Mouse (Mus musculus): ENCODE data around the gene Gm10181. TPM values are rescaled to one million over a fixed set of nuclear protein-coding genes. Genes with fewer than 3 reads are reported as not detected.
"Not testable (repeated sequence)": the region's sequence is repeated elsewhere in the genome, so short reads cannot be mapped to it uniquely, and the experiment has no call there.

Gene Gm10181
- total RNA-seq, 2 experiments from 2014 or later: not detected

GRCm38 (mm10) chr9:25090853-25091252 lies 1.6 kb downstream of the Gm10181 start:
- intact Hi-C loops (cut with DNase I): no loop called here
- DNase-seq (ENCODE audit: extremely low spot score in 1 of 2, low spot score in 2 of 2): no peak
- H3K27ac ChIP-seq: no peak overlapping the region
- no peak for TF ChIP-seq CTCF (IDR thresholded peaks at IDR 0.05)
- H3K4me3 ChIP-seq: no peak overlapping the region

DNA sequence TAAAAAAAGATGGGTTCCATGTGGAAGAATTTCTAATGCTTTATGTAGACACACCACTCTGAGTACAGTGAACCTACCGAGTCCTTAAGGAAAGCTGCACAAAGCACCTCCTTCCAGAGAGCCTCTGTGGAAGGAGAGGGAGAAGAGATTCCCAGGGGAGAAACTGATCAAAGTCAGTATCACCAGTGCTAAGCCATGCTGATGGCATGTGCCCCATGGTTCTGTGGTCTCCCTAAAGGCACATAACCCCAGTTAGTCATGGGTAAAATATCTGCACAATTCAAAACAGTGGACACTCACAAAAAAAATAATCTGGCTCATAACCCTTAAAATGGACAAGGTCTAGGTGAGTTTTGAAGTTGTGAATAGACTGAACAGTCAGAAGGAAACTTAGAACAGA lies 13.7 kb downstream of the Gm10181 start:
- TF ChIP-seq CTCF (IDR thresholded peaks at IDR 0.05): no peak
- no peak for DNase-seq (ENCODE audit: extremely low spot score in 1 of 2, low spot score in 2 of 2)
- Histone ChIP-seq H3K4me3 (no peak overlapping the region), H3K27ac (no peak overlapping the region)
- intact Hi-C loops (cut with DNase I): loop anchor here (5.0 kb wide), 1 partner anchor 61 kb away; no protein-coding TSS in a partner anchor

DNA sequence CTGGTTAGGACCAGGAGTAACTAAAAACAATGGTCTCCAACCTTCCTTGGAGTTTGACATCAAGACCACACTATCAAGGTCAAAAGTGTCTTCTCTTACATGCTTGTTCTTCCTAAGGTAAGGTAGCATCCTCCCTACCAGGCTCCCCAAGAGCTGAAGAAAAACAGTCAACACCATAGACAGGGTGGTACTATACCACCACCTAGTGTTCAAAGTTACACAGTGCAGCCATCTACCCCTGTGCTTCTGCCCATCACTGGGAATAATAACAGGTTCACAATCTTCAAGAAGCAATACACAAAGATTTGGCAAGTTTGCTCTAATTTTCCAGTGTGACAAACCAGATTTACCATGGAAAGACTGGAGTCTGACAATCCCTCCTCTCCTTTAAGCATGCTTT lies 15.4 kb downstream of the Gm10181 start:
- H3K27ac ChIP-seq: no peak overlapping the region
- H3K4me3 ChIP-seq: no peak overlapping the region
- TF ChIP-seq CTCF (IDR thresholded peaks at IDR 0.05): peak; percentile 96
- intact Hi-C loops (cut with DNase I): loop anchor here (2.0 to 5.0 kb wide), 2 partner anchors 62 to 404 kb away; no protein-coding TSS in a partner anchor
- DNase-seq (ENCODE audit: extremely low spot score in 1 of 2, low spot score in 2 of 2): peak; percentile 41 to 59

GRCm38 (mm10) chr9:25123590-25123989 lies 34.4 kb downstream of the Gm10181 start:
- H3K27ac ChIP-seq; intact Hi-C loops (cut with DNase I); H3K4me3 ChIP-seq; DNase-seq (ENCODE audit: extremely low spot score in 1 of 2, low spot score in 2 of 2): not testable (repeated sequence)

DNA sequence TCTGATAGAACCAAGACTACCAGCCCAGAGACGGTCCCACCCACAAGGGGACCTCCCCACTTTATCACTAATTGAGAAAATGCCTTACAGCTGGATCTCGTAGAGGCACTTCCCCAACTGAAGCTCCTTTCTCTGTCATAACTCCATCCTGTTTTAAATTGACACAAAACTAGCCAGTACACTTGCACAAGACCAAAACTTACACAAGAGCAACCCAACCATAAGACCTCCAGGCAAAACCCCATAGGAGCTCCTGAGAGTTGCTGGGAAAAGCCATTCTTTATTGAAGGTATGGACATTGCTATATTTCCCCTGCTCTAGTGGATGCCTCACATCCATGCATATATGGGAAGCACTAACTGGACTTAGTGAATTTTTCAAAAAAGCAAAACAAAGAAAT lies 34.8 kb downstream of the Gm10181 start:
- DNase-seq (ENCODE audit: extremely low spot score in 1 of 2, low spot score in 2 of 2): no peak
- H3K27ac ChIP-seq: no peak overlapping the region
- TF ChIP-seq CTCF (IDR thresholded peaks at IDR 0.05): no peak
- no peak overlapping the region for H3K4me3 ChIP-seq
- intact Hi-C loops (cut with DNase I): no loop called here

- no peak overlapping the region for H3K27ac ChIP-seq
- H3K4me3 ChIP-seq: no peak overlapping the region
- intact Hi-C loops (cut with DNase I): no loop called here
- no peak for TF ChIP-seq CTCF (IDR thresholded peaks at IDR 0.05)
- DNase-seq (ENCODE audit: extremely low spot score in 1 of 2, low spot score in 2 of 2): no peak
Observed at GRCm38 (mm10) chr9:25132253-25132652, 43.0 kb downstream of the Gm10181 start.

DNA sequence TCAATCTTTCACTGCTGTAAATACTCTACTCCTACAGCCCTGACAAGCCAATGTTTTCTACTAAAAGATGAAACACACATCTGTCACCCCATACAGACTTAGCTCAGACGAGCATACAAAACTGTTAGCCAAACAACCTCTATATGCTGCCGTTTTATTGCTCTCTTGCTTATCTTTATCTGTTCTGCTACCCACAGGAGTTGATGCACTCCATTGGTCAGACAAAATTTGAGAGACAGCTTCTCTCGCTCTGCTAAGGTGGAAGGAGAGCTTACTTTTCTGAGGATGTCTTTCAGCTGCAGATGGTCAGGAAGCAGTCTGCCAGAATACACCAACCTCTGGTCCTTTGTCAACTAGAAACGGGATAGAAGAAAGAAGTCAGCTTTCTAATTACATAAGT lies 43.7 kb downstream of the Gm10181 start:
- peak overlapping the region; percentile 15; the same call in 1 of the 2 replicates for H3K27ac ChIP-seq
- TF ChIP-seq CTCF (IDR thresholded peaks at IDR 0.05): no peak
- no peak overlapping the region for H3K4me3 ChIP-seq
- intact Hi-C loops (cut with DNase I): no loop called here
- DNase-seq (ENCODE audit: extremely low spot score in 1 of 2, low spot score in 2 of 2): no peak

DNA sequence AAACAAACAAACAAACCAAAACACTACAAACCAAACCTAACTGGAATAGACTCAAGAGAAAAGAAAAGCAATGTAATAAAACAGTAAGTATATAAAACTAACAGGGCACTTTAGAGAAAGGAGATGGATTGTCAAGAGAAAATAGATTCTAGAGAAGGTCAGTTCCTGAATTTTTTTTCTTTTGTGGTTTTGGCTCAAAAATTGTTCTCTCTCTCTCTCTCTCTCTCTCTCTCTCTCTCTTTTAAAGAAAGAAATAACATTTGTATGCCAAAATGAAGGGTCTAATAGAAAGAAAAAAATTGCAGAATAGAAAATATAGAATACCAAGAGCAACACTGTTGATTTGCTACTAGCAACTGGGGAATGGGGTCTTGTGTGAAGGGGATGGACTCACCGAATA lies 49.7 kb downstream of the Gm10181 start:
- no peak for TF ChIP-seq CTCF (IDR thresholded peaks at IDR 0.05)
- no peak overlapping the region for H3K4me3 ChIP-seq
- intact Hi-C loops (cut with DNase I): no loop called here
- no peak overlapping the region for H3K27ac ChIP-seq
- no peak for DNase-seq (ENCODE audit: extremely low spot score in 1 of 2, low spot score in 2 of 2)

Other genes starting within 250 kb of the Gm10181 start
- gene Herpud2, start 62.4 kb downstream of the Gm10181 start, total RNA-seq (2021): 10 to 100 TPM; 49.6 to 51.0 TPM
- 100 to 1,000 TPM; 349 to 384 TPM for gene Sept7, start 163.0 kb downstream of the Gm10181 start, total RNA-seq (2021)